Mouse (Mus musculus) midbrain, embryonic 11.5 days (tissue): ENCODE data around the gene Spink4. TPM values are rescaled to one million over a fixed set of nuclear protein-coding genes. Genes with fewer than 3 reads are reported as not detected.

Experiments
- ATAC-seq: fragments of 200-750 bp; cut with Nextera tagmentation; 2 replicates; pipeline ENCODE4 v1.8.0; 2017; ENCODE audit warnings: moderate TSS enrichment, moderate library complexity; ENCODE audit not compliant: low FRiP score
- DNase-seq: peaks from one replicate; pipeline ENCODE4 v3.0.0; 2015; ENCODE audit warnings: low spot score; ENCODE audit errors: missing footprints
- H3K27ac ChIP-seq: fragments of 300-500 bp; sonication (generic); 2 replicates; pipeline ENCODE4 v1.5.1; 2014; ENCODE audit warnings: low read depth, low read length
- H3K27me3 ChIP-seq: fragments of 300-500 bp; sonication (generic); 2 replicates; pipeline ENCODE4 v1.6.1; 2014; ENCODE audit warnings: mild to moderate bottlenecking, low read length, moderate library complexity, mixed read lengths; ENCODE audit not compliant: control insufficient read depth, insufficient read depth
- H3K36me3 ChIP-seq: fragments of 300-500 bp; sonication (generic); 2 replicates; pipeline ENCODE4 v1.6.1; 2014; ENCODE audit warnings: mild to moderate bottlenecking, low read length, moderate library complexity, mixed read lengths; ENCODE audit not compliant: control insufficient read depth, insufficient read depth
- H3K4me1 ChIP-seq: fragments of 300-500 bp; sonication (generic); 2 replicates; pipeline ENCODE4 v1.6.1; 2014; ENCODE audit warnings: low read length; ENCODE audit not compliant: control insufficient read depth, insufficient read depth
- H3K4me2 ChIP-seq: fragments of 300-500 bp; sonication (generic); 2 replicates; pipeline ENCODE4 v1.6.1; 2014; ENCODE audit warnings: mild to moderate bottlenecking, moderate library complexity
- H3K4me3 ChIP-seq: fragments of 300-500 bp; sonication (generic); 2 replicates; pipeline ENCODE4 v1.5.1; 2014; ENCODE audit warnings: low read depth, low read length
- H3K9ac ChIP-seq: fragments of 300-500 bp; sonication (generic); 2 replicates; pipeline ENCODE4 v1.6.1; 2014; ENCODE audit warnings: low read length
- H3K9me3 ChIP-seq: fragments of 300-500 bp; sonication (generic); 2 replicates; pipeline ENCODE4 v1.6.1; 2016; ENCODE audit warnings: low read length; ENCODE audit not compliant: control insufficient read depth
- WGBS: fragments of 180-500 bp; shearing (Covaris S2); extraction: QIAGEN DNeasy Blood & Tissue Kit; methylation state at CpG from one replicate; pipeline ENCODE4 v1.1.7; 2014; 5-methylcytosine and 5-hydroxymethylcytosine counted together
- polyA plus RNA-seq: library from polyadenylated mRNA; unstranded; fragments of >200 nt; fragmentation: Nextera tagmentation; extraction: Ambion mirVana; gene quantifications from 2 replicates; pipeline ENCODE4 v1.2.1, GENCODE M21; 2014

Gene Spink4
- polyA plus RNA-seq, 1 experiment from 2014 or later: not detected

GRCm38 (mm10) chr4:40969781-40970591 is 50.1 kb downstream of the Spink4 start:
- peak overlapping the region; percentile 71 for H3K27ac ChIP-seq
- DNase-seq (no peak), ATAC-seq (peak; percentile 54)
- H3K9ac ChIP-seq: peak overlapping the region; percentile 85
- WGBS: 16% methylated on average over 8 of the region's 13 CpGs
- peaks cover 5% of the 10 kb centered on the region for H3K4me1 ChIP-seq
- H3K9me3 ChIP-seq: no peaks in the 10 kb centered on the region
- H3K27me3 ChIP-seq: no peaks in the 10 kb centered on the region
- peak overlapping the region; percentile 93 for H3K4me3 ChIP-seq
- peak overlapping the region; percentile 83 for H3K4me2 ChIP-seq
- no peaks in the 10 kb centered on the region for H3K36me3 ChIP-seq

DNA sequence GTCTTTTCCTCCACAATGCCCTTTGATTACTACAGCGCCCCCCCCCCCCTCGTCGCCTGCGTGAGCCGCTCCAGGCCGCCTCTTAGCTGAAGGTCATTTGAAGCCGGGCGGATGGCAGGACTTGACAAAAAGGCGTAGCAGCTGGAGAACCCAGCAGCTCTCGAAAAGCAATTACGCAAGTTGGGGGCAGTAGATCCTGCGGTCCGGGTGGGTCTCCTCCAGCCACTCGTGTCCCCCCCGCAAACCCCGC is 50.7 kb downstream of the Spink4 start:
- peak overlapping the region; percentile 83 for H3K4me2 ChIP-seq
- peak overlapping the region; percentile 71 for H3K27ac ChIP-seq
- H3K4me3 ChIP-seq: peak overlapping the region; percentile 93
- peak overlapping the region; percentile 85 for H3K9ac ChIP-seq
- 0% methylated on average over 16 of the region's 16 CpGs for WGBS
- peaks cover 5% of the 10 kb centered on the region for H3K4me1 ChIP-seq
- no peak for DNase-seq
- no peaks in the 10 kb centered on the region for H3K36me3 ChIP-seq
- no peaks in the 10 kb centered on the region for H3K9me3 ChIP-seq
- H3K27me3 ChIP-seq: no peaks in the 10 kb centered on the region
- no peak; the same call in 1 of the 2 replicates for ATAC-seq

DNA sequence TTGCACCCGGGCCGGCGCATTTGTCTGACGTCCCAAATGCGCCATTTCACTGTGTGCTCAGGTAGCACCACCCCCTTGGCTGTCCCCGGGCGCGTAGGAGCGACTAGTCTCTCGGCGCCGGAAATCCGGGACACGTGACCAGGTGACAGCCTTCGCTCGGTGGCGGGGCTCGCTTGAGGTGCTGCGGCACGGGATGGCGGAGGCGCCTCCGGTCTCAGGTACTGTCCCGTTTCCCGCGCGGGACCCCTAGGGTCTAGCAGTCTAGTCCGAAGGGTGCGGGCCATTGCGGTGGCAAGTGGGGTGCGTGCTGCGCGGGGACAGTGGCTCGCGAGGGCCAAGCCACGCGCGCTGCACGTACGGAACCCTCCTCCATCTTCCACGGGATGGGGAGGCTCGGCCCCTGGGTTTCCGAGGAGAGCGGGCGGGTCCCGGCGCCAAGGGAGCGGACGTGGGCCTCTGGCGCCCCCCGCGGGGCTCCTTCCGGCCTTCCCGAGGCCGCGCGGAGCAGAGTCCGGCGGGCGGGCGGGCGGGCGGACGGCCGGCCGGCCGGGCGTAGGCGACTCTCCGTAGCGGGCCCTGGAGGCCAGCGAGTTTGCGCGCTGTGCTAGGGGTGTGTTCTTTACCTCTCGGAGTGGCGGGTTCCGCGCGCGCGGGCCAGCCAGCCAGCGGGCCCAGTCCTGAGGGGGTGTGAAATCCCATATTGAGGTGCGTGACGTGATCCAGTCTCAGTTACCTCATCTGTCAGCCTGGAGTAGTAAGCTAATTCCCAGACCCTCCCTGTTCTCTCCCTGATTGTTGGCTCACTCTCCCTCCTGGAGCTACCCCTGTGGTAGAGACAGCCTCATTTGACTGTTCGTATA is 51.2 kb downstream of the Spink4 start, which contains the start of gene Nfx1:
TSS of gene Nfx1 (plus strand) at position 65 of the 860 bp plus-strand sequence.
- Histone ChIP-seq H3K4me3 (peak within 1 kb of the TSS; percentile 93), H3K9ac (peak within 1 kb of the TSS; percentile 85), H3K4me1 (peaks cover 5% of the 10 kb centered on the region), H3K27ac (peak within 1 kb of the TSS; percentile 71), H3K27me3 (no peaks in the 10 kb centered on the region), H3K4me2 (peak within 1 kb of the TSS; percentile 83), H3K36me3 (no peaks in the 10 kb centered on the region), H3K9me3 (no peaks in the 10 kb centered on the region)
- under 1% methylated on average over 63 of the region's 85 CpGs for WGBS
- peak; percentile 97 for ATAC-seq
- DNase-seq: peak; percentile 99

GRCm38 (mm10) chr4:40971744-40972143 is 51.9 kb downstream of the Spink4 start:
- ATAC-seq (no peak), DNase-seq (peak; percentile 89)
- H3K4me2 ChIP-seq: peak overlapping the region; percentile 83
- 27% methylated on average over 13 of the region's 13 CpGs for WGBS
- no peaks in the 10 kb centered on the region for H3K9me3 ChIP-seq
- no peak overlapping the region for H3K27ac ChIP-seq
- H3K4me1 ChIP-seq: peaks cover 5% of the 10 kb centered on the region
- peak overlapping the region; percentile 85; the same call in 1 of the 2 replicates for H3K9ac ChIP-seq
- H3K27me3 ChIP-seq: no peaks in the 10 kb centered on the region
- 0 out of 2 replicates have a peak, but pooled peaks cover 2% of the 10 kb centered on the region for H3K36me3 ChIP-seq
- H3K4me3 ChIP-seq: peak overlapping the region; percentile 93

DNA sequence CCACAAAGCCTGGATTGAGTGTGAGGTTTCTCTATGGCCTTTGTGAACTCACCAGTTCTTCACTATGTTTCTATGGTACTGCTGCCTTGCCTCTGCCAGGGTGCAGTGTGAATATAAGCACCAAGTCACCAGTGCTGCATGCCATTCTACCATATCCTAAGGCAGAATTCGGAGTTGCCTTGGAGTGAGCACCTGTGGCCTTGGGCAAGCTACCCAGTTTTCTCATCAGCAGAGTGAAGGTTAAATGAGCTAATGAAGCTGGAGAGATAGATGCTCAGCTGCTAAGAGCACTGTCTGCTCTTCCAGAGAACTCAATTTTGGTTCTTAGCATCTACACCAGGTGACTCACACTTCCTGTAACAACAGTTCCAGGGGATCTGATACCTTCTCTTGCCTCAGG is 54.2 kb downstream of the Spink4 start:
- WGBS: 91% methylated on average over 1 of the region's 1 CpGs
- Histone ChIP-seq H3K27me3 (no peaks in the 10 kb centered on the region), H3K27ac (no peak overlapping the region), H3K4me2 (no peak overlapping the region), H3K9me3 (no peaks in the 10 kb centered on the region), H3K4me1 (peaks cover 5% of the 10 kb centered on the region), H3K4me3 (no peak overlapping the region), H3K9ac (no peak overlapping the region), H3K36me3 (peaks cover 10% of the 10 kb centered on the region; the same call in 1 of the 2 replicates)
- DNase-seq (no peak), ATAC-seq (no peak)

DNA sequence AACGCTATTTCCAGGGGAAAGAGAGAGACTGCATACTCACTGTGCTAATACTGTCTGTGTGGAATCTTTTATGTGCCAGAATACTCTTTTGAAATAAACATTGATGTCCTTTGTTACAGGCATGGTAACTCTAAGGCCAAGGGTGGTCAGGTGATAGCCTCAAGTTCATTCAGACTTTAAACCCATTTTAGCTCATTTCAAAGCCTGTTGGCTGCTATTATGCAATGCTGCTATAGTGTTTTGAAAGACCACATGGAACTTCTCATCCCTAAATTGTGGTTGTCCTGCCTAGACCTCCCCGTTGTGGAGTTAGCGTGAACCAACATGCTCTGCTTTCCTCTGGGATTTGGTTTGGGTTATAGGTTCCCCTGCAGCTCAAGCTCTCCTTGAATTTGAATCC is 55.8 kb downstream of the Spink4 start:
- peaks cover 10% of the 10 kb centered on the region; the same call in 1 of the 2 replicates for H3K36me3 ChIP-seq
- no peak for DNase-seq

GRCm38 (mm10) chr4:40976651-40977050 is 56.8 kb downstream of the Spink4 start:
- DNase-seq (no peak), ATAC-seq (no peak)
- H3K9ac ChIP-seq: no peak overlapping the region
- no peak overlapping the region for H3K27ac ChIP-seq
- WGBS: 93% methylated on average over 10 of the region's 10 CpGs
- H3K4me2 ChIP-seq: no peak overlapping the region
- H3K36me3 ChIP-seq: peaks cover 10% of the 10 kb centered on the region; the same call in 1 of the 2 replicates
- no peaks in the 10 kb centered on the region for H3K9me3 ChIP-seq
- no peak overlapping the region for H3K4me3 ChIP-seq
- no peaks in the 10 kb centered on the region for H3K27me3 ChIP-seq
- no peaks in the 10 kb centered on the region for H3K4me1 ChIP-seq

More for the DNA sequence above, 55.8 kb downstream of the Spink4 start:
- Histone ChIP-seq H3K9ac (no peak overlapping the region), H3K9me3 (no peaks in the 10 kb centered on the region), H3K4me2 (no peak overlapping the region), H3K4me1 (no peaks in the 10 kb centered on the region), H3K4me3 (no peak overlapping the region), H3K27me3 (no peaks in the 10 kb centered on the region), H3K27ac (no peak overlapping the region)
- 97% methylated on average over 3 of the region's 3 CpGs for WGBS
- ATAC-seq: no peak

GRCm38 (mm10) chr4:40979430-40979829 is 59.6 kb downstream of the Spink4 start:
- no peak overlapping the region for H3K4me2 ChIP-seq
- H3K27ac ChIP-seq: no peak overlapping the region
- 91% methylated on average over 1 of the region's 1 CpGs for WGBS
- DNase-seq (no peak), ATAC-seq (no peak)
- H3K4me1 ChIP-seq: no peaks in the 10 kb centered on the region
- H3K9me3 ChIP-seq: no peaks in the 10 kb centered on the region
- peaks cover 10% of the 10 kb centered on the region; the same call in 1 of the 2 replicates for H3K36me3 ChIP-seq
- no peaks in the 10 kb centered on the region for H3K27me3 ChIP-seq
- H3K4me3 ChIP-seq: no peak overlapping the region
- no peak overlapping the region for H3K9ac ChIP-seq
